Mouse (Mus musculus): Measurements from ENCODE around the gene Platr17.
"Not testable (repeated sequence)": the region's sequence is repeated elsewhere in the genome, so short reads cannot be mapped to it uniquely, and the experiment has no call there.

GRCm38 (mm10) chr17:33952015-33952414 lies 47.1 kb downstream of the Platr17 start:
- TF ChIP-seq CTCF, EP300 (IDR thresholded peaks at IDR 0.05; ENCODE audit: low read depth): not testable (repeated sequence)
